Mouse (Mus musculus) hindbrain, embryonic 13.5 days (tissue): ENCODE data around the gene Bid. TPM values are rescaled to one million over a fixed set of nuclear protein-coding genes. Genes with fewer than 3 reads are reported as not detected.

Experiments
- ATAC-seq: fragments of 200-750 bp; cut with Nextera tagmentation; 2 replicates; pipeline ENCODE4 v1.8.0; 2017; ENCODE audit warnings: moderate TSS enrichment; ENCODE audit not compliant: low FRiP score
- H3K27ac ChIP-seq: fragments of 300-500 bp; sonication (generic); 2 replicates; pipeline ENCODE4 v1.5.1; 2015; ENCODE audit warnings: inconsistent platforms, mild to moderate bottlenecking, moderate library complexity
- H3K27me3 ChIP-seq: fragments of 300-500 bp; sonication (generic); 2 replicates; pipeline ENCODE4 v1.6.1; 2015; ENCODE audit warnings: mild to moderate bottlenecking, inconsistent platforms
- H3K36me3 ChIP-seq: fragments of 300-500 bp; sonication (generic); 2 replicates; pipeline ENCODE4 v1.6.1; 2015; ENCODE audit warnings: mild to moderate bottlenecking, inconsistent platforms
- H3K4me1 ChIP-seq: fragments of 300-500 bp; sonication (generic); replicated peaks from 2 replicates; pipeline ENCODE4 v1.6.1; 2015; ENCODE audit warnings: inconsistent platforms
- H3K4me2 ChIP-seq: fragments of 300-500 bp; sonication (generic); 2 replicates; pipeline ENCODE4 v1.6.1; 2015; ENCODE audit warnings: inconsistent platforms, mild to moderate bottlenecking, moderate library complexity
- H3K4me3 ChIP-seq: fragments of 300-500 bp; sonication (generic); 2 replicates; pipeline ENCODE4 v1.5.1; 2015; ENCODE audit warnings: mild to moderate bottlenecking, inconsistent platforms
- H3K9ac ChIP-seq: fragments of 300-500 bp; sonication (generic); 2 replicates; pipeline ENCODE4 v1.6.1; 2015; ENCODE audit warnings: mild to moderate bottlenecking, inconsistent platforms
- H3K9me3 ChIP-seq: fragments of 300-500 bp; sonication (generic); 2 replicates; pipeline ENCODE4 v1.6.1; 2016; ENCODE audit warnings: inconsistent platforms
- WGBS: fragments of 180-500 bp; shearing (Covaris S2); methylation state at CpG from one replicate; pipeline ENCODE4 v1.1.7; 2015; 5-methylcytosine and 5-hydroxymethylcytosine counted together
- polyA plus RNA-seq: library from polyadenylated mRNA; unstranded; fragments of >200 nt; fragmentation: Nextera tagmentation; extraction: Ambion mirVana; gene quantifications from 2 replicates; pipeline ENCODE4 v1.2.1, GENCODE M21; 2015

The Bid gene
- 30.5 and 31.6 TPM in 2 replicates for polyA plus RNA-seq

DNA sequence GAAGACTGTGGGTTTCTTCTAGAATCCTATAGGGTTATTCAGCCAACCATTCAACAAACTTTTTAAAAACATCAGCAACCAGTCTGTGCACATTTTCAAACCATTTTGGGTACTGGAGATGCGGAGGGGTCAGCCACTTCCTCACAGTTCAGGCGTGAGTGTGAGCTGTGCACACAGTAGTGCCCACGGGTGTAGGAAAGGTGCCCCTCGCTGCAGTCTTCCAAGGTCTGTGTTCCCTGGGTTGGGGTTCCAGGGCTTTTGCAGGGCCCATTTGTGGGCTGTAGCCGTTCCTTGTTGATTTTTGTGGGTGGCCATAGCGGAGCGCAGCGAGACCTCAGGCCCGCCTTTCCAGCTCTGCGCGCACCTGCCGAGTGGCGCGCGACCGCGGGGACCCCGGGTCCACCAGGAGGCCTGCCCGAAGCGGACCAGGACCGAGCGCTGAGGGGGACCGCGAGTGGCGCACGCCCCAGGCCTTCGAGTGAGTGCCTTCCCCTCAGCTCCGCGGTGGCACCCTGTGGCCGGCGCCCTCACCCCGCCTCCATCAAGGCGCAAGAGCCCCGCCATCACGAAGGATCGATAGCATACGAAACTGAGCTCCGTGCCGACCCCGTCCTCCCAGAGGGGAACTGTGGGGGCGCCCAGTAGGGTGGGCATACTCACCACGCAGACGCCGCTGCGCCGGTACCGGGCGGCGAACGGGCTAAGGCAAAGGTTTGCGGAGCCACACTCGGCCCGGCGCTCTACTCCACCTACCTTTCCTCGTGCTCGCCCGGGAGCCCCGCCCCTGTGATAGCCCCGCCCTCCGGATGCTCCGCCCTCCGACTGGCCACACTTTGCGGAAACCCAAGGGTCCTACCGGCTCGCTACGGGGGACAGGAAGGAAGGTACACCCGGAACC lies at the start of gene Bid:
Bid (minus strand) TSS at position 780 of the 898 bp plus-strand sequence.
- no peaks in the 10 kb centered on the region for H3K36me3 ChIP-seq
- 1% methylated on average over 67 of the region's 67 CpGs for WGBS
- no peaks in the 10 kb centered on the region for H3K9me3 ChIP-seq
- peak within 1 kb of the TSS; percentile 78 for H3K9ac ChIP-seq
- H3K4me1 ChIP-seq: peaks cover 20% of the 10 kb centered on the region
- peak within 1 kb of the TSS; percentile 63 for H3K4me3 ChIP-seq
- ATAC-seq: peak; percentile 92
- peak within 1 kb of the TSS; percentile 25; the same call in 1 of the 2 replicates for H3K27ac ChIP-seq
- H3K27me3 ChIP-seq: 0 out of 2 replicates have a peak, but pooled peaks cover 6% of the 10 kb centered on the region
- peak within 1 kb of the TSS; percentile 89 for H3K4me2 ChIP-seq

DNA sequence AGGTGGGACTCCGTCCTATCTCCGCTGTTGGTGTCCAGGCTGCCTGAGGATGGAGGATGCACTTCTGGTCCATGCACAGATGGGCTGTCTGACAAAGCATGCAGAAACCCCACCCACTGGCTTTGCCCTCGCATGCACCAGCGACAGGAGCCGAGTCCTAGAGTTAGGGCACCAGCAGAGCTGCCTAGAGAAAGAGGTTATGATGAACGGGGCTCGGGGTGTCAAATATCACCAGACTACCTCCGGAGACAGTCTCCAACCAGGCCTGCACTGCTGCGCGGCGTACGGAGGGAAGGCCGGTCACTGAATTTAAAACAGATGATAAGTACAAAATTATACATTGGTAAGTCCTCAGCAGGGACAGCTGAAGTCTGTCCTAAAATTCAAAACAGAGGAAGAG lies 49.2 kb upstream of the Bid start:
- WGBS: 70% methylated on average over 13 of the region's 13 CpGs
- Histone ChIP-seq H3K4me2 (no peak overlapping the region), H3K4me3 (no peak overlapping the region), H3K9me3 (no peaks in the 10 kb centered on the region), H3K9ac (no peak overlapping the region), H3K27ac (no peak overlapping the region), H3K27me3 (no peaks in the 10 kb centered on the region), H3K36me3 (peaks cover 56% of the 10 kb centered on the region), H3K4me1 (no peaks in the 10 kb centered on the region)
- ATAC-seq: no peak

DNA sequence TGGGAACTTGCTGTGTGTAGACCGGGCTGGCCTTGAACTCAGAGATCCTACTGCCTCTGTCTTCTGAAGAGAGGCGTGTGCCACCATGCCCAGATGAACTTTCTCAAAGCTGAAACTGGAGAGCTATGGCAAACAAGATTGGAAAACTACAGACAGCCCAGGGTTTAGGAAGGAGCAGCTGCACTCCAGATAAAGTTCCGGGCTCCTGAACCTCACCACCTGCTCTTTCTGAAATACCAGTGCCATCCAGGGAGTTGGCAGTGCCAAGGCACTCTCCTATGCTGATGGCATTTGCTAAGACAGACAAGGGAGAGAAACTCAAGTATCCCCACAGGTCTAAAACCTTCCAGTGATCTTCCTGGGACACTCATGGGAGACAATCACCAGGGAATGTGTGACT lies 47.5 kb upstream of the Bid start:
- Histone ChIP-seq H3K4me3 (no peak overlapping the region), H3K27me3 (no peaks in the 10 kb centered on the region), H3K27ac (no peak overlapping the region), H3K9me3 (no peaks in the 10 kb centered on the region), H3K4me2 (no peak overlapping the region), H3K4me1 (no peaks in the 10 kb centered on the region), H3K9ac (no peak overlapping the region), H3K36me3 (peaks cover 54% of the 10 kb centered on the region)
- 93% methylated on average over 3 of the region's 3 CpGs for WGBS
- ATAC-seq: no peak

DNA sequence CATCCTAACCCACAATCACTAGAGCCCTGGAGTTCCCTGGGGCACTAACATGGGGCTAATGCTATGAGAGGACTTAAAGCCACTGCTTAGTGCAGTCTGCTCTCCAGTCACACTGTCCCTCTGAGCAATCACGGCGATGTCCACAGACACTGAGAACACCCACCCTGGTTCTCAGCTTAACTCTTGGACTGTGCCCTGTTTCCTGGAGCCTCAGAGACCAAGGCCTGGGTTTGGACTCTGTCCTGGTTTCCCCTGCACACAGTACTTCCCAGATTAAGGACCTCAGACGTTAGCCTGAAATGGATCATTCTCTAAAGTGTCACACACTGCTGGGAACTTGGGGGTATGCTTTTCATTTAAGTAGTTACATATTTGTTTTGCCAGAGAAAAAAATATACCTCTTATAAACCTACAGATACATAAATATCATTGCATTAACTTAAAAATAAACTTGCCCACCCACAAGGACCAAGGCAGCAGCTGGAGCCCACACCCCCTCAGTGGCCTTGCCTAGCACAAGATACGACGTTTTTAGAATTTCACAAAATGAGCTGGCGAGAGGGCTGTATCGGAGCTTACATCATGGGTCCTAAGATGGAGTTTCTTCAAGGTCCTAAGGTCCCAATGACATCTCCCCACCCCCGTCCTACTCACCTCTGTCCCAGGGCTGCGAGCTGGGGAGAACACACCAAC lies 43.8 kb upstream of the Bid start:
- no peak for ATAC-seq
- Histone ChIP-seq H3K27ac (no peak overlapping the region), H3K4me1 (no peaks in the 10 kb centered on the region), H3K36me3 (peaks cover 80% of the 10 kb centered on the region), H3K4me2 (no peak overlapping the region), H3K9ac (no peak overlapping the region), H3K4me3 (no peak overlapping the region), H3K27me3 (no peaks in the 10 kb centered on the region), H3K9me3 (no peaks in the 10 kb centered on the region)
- 92% methylated on average over 9 of the region's 9 CpGs for WGBS

DNA sequence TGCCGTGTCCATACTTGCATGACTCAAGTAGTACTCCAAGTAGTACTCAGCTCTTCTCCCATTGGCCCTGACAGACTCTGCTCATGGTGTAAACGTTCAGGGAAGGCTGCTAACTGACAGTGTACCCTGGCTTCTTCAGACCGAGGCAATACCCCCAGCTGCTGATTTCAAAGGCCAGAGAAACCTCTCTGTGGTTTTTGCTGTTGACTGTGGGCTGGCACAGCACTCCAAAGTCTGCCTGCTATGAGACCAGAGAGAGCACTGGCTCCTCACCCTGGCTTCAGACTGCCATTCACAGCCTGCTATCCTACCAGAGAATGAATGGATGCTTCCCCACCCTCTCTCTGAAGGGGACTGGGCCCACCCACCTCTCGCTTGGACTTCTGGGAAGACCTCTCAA lies 40.7 kb upstream of the Bid start:
- no peak overlapping the region for H3K4me3 ChIP-seq
- no peaks in the 10 kb centered on the region for H3K9me3 ChIP-seq
- ATAC-seq: no peak
- H3K27me3 ChIP-seq: no peaks in the 10 kb centered on the region
- no peak overlapping the region for H3K9ac ChIP-seq
- 89% methylated on average over 4 of the region's 4 CpGs for WGBS
- H3K36me3 ChIP-seq: peaks cover 96% of the 10 kb centered on the region
- H3K4me1 ChIP-seq: no peaks in the 10 kb centered on the region
- no peak overlapping the region for H3K4me2 ChIP-seq
- no peak overlapping the region for H3K27ac ChIP-seq

DNA sequence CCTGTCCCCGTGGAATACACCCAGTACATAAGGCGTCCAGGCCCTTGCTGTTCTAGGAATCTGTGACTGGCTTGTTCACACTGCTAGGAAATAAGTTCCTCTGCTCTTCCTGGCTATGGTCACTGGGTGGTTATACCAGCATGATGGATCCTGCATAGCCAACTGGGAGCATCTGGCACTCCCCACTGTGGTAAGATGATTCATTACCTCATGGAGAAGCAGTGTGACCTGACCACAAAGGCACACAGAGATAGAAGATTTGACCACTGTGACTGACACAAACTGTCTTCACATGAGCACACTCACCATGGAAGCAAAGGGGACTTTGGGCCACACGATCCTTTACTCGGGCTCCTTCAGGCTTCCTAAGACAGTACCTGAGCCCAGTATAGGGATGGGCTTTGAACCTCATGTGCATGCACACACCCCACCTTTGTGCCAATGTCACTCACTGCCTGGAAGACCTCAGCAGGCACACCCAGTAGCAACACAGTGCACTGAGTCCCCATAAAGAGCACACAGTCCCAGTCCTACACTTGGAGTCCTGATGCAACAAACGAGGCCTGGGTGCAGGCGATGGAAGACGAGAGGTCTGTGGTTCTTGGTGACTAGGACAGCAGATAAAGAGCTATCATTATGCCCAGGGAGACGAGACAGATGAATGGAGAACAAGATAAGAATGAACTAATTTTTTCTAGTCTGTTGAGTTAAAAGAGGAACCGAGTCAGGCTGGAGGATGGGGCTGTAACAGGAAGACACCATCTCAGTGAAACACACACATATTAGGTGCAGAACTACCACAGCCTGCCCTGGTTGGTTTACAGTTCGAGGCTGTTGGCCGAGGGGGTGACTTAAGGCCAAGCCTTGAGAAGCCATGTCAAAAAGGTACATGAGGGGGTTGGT lies 39.9 kb upstream of the Bid start:
- 88% methylated on average over 11 of the region's 11 CpGs for WGBS
- Histone ChIP-seq H3K9me3 (no peaks in the 10 kb centered on the region), H3K4me2 (no peak overlapping the region), H3K4me1 (no peaks in the 10 kb centered on the region), H3K27me3 (no peaks in the 10 kb centered on the region), H3K27ac (no peak overlapping the region), H3K36me3 (peaks cover 96% of the 10 kb centered on the region), H3K4me3 (no peak overlapping the region), H3K9ac (no peak overlapping the region)
- ATAC-seq: no peak

DNA sequence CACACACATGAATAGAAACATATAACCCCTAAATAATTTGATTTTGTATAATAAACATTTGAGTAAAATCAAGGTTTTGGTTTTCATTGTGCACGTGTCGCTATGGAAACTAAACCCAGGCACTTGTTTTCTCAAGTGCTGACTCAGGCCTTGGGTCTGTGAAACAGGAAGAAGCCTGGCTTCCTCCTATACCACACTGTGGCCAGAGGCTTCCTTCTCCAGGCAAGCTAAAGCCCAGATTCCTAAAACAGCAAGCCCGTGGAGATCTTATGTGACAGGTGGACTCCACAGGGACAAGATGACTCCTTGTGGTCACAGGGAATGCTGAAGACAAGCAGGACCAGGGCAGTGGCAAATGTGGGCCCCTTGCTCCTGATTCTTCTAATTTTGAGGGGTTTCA lies 38.6 kb upstream of the Bid start:
- Histone ChIP-seq H3K9ac (no peak overlapping the region), H3K27me3 (no peaks in the 10 kb centered on the region), H3K9me3 (no peaks in the 10 kb centered on the region), H3K4me2 (no peak overlapping the region), H3K4me1 (no peaks in the 10 kb centered on the region), H3K36me3 (peaks cover 95% of the 10 kb centered on the region), H3K4me3 (no peak overlapping the region), H3K27ac (no peak overlapping the region)
- ATAC-seq: no peak
- whole genome bisulfite sequencing: 83% methylated on average over 3 of the region's 3 CpGs

DNA sequence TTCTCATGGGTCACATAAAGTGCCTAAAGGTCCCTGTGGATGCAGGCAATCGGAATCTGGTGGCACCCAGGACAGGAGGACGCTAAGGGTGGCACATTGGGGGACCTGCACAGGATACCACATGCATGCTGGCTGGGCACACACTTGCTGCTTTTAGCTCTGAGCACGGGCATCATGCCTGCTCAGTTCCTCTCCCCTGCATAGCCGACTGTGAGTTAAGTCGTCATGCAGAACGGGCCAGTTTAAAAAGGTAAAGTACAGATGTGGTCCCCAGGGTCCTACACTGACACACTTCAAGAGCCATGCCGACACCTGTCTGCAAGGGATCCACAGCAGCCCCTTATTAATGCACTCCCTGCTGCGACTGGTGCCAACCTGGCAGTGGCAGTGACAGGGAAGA lies 37.6 kb upstream of the Bid start:
- no peak overlapping the region for H3K4me2 ChIP-seq
- H3K27me3 ChIP-seq: no peaks in the 10 kb centered on the region
- WGBS: 86% methylated on average over 8 of the region's 8 CpGs
- peaks cover 95% of the 10 kb centered on the region for H3K36me3 ChIP-seq
- H3K4me1 ChIP-seq: no peaks in the 10 kb centered on the region
- ATAC-seq: no peak
- no peak overlapping the region for H3K27ac ChIP-seq
- H3K4me3 ChIP-seq: no peak overlapping the region
- no peaks in the 10 kb centered on the region for H3K9me3 ChIP-seq
- H3K9ac ChIP-seq: no peak overlapping the region

DNA sequence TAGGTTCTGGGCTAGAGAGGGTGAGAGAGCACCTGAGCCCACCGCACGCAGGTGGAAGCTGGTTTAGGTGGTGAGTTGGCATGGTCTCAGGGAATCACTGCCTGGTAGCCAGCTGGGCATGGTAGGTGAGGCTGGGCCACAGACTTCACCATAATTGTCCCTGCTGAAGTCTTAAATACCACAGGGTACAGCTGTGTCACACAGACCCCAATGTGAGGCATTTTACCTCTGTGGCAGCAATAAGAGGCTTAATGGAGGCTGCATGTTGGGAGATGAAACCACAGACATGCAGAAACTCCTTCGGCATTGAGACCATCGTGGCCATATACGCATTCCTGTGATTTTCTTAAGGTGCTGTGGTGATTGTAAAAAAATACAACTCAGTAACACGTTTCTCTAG lies 35.8 kb upstream of the Bid start:
- no peak overlapping the region for H3K9ac ChIP-seq
- 95% methylated on average over 6 of the region's 6 CpGs for WGBS
- no peak overlapping the region for H3K4me2 ChIP-seq
- peaks cover 95% of the 10 kb centered on the region for H3K36me3 ChIP-seq
- H3K9me3 ChIP-seq: no peaks in the 10 kb centered on the region
- no peak overlapping the region for H3K4me3 ChIP-seq
- ATAC-seq: no peak
- no peaks in the 10 kb centered on the region for H3K27me3 ChIP-seq
- no peak overlapping the region for H3K27ac ChIP-seq
- H3K4me1 ChIP-seq: no peaks in the 10 kb centered on the region

DNA sequence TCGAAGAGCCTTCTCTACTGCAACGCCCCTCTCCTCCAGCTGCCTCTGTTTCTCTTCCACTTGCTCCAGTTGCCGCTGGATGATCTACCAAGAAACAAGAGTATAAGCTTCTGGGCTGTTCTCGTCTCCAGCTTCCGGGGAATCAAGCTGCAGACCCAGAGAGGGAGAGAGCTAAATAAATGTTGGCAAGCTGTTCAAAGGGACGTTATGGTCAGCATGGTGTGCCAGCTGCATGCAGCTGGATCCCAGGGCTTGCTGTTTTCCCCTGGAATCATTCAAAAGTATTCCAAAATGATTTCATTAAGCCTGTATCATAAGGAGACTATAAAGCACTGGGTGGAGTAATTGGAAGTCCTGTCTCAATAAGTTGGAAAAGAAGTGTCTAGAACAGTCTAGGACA lies 34.7 kb upstream of the Bid start:
- Histone ChIP-seq H3K4me3 (no peak overlapping the region), H3K9ac (no peak overlapping the region), H3K36me3 (peaks cover 95% of the 10 kb centered on the region), H3K4me1 (no peaks in the 10 kb centered on the region), H3K27me3 (no peaks in the 10 kb centered on the region), H3K4me2 (no peak overlapping the region), H3K9me3 (no peaks in the 10 kb centered on the region), H3K27ac (no peak overlapping the region)
- 94% methylated on average over 6 of the region's 6 CpGs for WGBS
- ATAC-seq: no peak

DNA sequence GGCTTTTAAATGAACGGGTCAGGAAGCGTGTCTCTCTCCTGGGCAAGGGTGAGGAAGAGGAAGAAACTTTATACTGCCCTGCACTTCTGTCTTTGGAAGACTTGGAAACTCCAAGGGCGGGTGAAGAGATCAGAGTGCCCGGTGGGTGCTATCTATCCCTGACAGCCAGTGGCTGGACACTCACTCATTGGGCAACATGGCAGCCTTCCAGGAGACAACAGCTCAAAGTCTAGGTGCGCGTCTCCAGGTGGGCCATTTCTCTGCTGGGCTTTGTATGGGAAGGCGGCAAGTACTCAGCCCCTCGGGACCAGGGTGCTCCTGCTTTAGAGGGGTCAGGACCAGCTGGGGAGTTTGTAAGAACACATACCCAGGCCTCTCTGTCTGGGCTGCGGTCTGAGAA lies 28.9 kb upstream of the Bid start:
- Histone ChIP-seq H3K4me3 (no peak overlapping the region), H3K36me3 (peaks cover 73% of the 10 kb centered on the region), H3K9me3 (no peaks in the 10 kb centered on the region), H3K4me1 (no peaks in the 10 kb centered on the region), H3K27me3 (no peaks in the 10 kb centered on the region), H3K27ac (no peak overlapping the region), H3K4me2 (no peak overlapping the region), H3K9ac (no peak overlapping the region)
- 98% methylated on average over 9 of the region's 9 CpGs for WGBS
- no peak for ATAC-seq

DNA sequence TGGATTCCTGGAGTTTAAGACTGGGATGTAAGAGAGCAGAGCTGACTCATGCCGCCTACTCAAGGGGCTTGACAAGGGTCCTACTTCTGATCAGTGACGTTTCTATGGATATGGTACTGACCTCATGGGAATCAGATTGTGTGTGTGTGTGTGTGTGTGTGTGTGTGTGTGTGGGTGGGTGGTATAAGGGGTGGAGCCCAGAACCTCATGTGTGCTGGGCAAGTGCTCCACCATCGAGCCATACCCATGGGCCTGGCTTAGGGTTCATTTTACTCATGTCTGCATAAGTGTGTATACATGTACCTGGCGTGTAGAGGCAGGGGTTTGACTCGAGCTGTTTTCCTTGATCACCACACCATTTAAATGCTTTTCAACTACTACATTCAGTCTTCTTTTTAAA lies 27.3 kb upstream of the Bid start:
- ATAC-seq: no peak
- 78% methylated on average over 5 of the region's 5 CpGs for WGBS
- no peak overlapping the region for H3K4me2 ChIP-seq

More for the DNA sequence above, 27.3 kb upstream of the Bid start:
- H3K9me3 ChIP-seq: no peaks in the 10 kb centered on the region
- no peaks in the 10 kb centered on the region for H3K4me1 ChIP-seq
- H3K27me3 ChIP-seq: no peaks in the 10 kb centered on the region
- no peak overlapping the region for H3K27ac ChIP-seq
- peaks cover 59% of the 10 kb centered on the region for H3K36me3 ChIP-seq
- H3K9ac ChIP-seq: no peak overlapping the region
- H3K4me3 ChIP-seq: no peak overlapping the region
